Mouse (Mus musculus): ENCODE results near the gene Zdhhc1. TPM values are rescaled to one million over a fixed set of nuclear protein-coding genes. Genes with fewer than 3 reads are reported as not detected.

Zdhhc1 gene
- polyA plus RNA-seq, 3 experiments from 2014 or later = 1.1 to 2.2 (median 1.8) TPM

GRCm38 (mm10) chr8:105451903-105452603 is 44.6 kb downstream of the Zdhhc1 start:
- ATAC-seq = no peak

- no peak for ATAC-seq
These were observed 45.7 kb downstream of the Zdhhc1 start for GRCm38 (mm10) chr8:105450977-105451376.

DNA sequence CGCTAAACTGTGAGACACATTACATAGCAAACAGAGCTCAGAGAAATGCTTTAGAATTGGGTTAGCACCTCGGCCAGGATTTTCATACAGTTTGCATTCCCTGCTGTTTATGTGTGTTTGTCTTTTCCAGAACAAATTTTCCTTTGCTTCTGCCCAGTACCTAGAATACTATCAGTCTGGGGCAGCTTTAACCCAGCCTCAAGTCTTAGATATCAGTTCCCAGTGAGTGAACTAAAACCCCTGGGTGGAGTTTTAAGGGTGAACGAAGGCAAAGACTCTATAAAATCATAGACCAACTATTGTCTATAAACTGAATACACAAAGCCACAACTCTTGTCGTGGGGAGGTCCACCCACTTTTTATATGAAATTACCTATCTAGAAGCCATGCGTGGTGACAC is 48.1 kb downstream of the Zdhhc1 start:
- no peak for ATAC-seq

DNA sequence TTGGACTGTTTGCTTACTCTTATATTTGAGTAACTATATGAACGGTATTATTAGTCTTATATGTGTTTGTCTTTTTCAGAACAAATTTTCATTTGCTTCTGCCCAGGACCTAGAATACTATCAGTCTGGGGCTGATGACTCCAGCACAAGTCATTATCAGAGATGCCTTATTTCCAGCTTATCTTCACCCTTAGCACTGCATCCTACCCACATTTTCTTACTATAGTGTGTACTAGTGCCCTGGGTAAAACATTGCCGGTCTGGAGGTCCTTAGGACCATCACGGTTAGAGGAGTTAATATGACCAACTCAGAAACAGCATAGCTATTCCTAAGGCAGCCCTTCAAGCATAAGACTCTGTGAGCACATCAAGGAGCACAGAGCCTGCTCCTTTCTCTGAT is 48.5 kb downstream of the Zdhhc1 start:
- ATAC-seq = no peak

- ATAC-seq = no peak
These were observed 50.6 kb downstream of the Zdhhc1 start for GRCm38 (mm10) chr8:105446127-105446552.

GRCm38 (mm10) chr8:105445296-105446126 is 51.2 kb downstream of the Zdhhc1 start:
- ATAC-seq = no peak

GRCm38 (mm10) chr8:105442661-105443060 is 54.0 kb downstream of the Zdhhc1 start:
- ATAC-seq = no peak

DNA sequence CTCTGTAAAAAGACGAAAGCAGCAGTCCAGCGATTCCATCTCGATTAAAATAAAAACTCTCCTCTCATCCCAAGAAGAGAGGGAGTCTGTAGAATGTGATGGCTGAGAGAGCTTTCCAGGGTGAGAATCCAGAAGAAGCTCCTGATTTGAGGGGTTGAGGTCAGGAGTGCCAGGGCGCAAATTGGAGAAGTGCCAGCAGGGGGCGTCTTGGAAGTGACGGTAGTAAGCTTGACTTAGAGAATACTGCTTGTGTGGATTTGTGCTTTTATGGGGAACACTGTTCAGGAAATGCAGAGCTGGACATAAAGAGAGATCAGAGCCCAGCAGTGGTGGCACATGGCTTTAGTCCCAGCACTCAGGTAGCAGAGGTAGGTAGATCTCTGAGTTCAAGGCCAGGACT is 55.3 kb downstream of the Zdhhc1 start:
- no peak for ATAC-seq

GRCm38 (mm10) chr8:105438865-105439264 is 57.8 kb downstream of the Zdhhc1 start:
- no peak for ATAC-seq

- ATAC-seq = no peak
These were observed 59.5 kb downstream of the Zdhhc1 start for GRCm38 (mm10) chr8:105437078-105437748.

GRCm38 (mm10) chr8:105436218-105436617 is 60.5 kb downstream of the Zdhhc1 start:
- no peak for ATAC-seq

GRCm38 (mm10) chr8:105434136-105434535 is 62.6 kb downstream of the Zdhhc1 start:
- no peak for ATAC-seq

- ATAC-seq = no peak
These were observed 63.2 kb downstream of the Zdhhc1 start for GRCm38 (mm10) chr8:105433511-105433910.

- no peak for ATAC-seq
These were observed 63.7 kb downstream of the Zdhhc1 start for GRCm38 (mm10) chr8:105433021-105433420.

GRCm38 (mm10) chr8:105431743-105432515 is 64.8 kb downstream of the Zdhhc1 start:
- no peak for ATAC-seq

- ATAC-seq = no peak
These were observed 69.8 kb downstream of the Zdhhc1 start for GRCm38 (mm10) chr8:105426878-105427277.

Other genes with a start within 250 kb of the Zdhhc1 start
- gene B3gnt9, start 241.7 kb downstream of the Zdhhc1 start, polyA plus RNA-seq (2017; shearing (Covaris generic)) = under 1 TPM; 0.51 to 0.97 (median 0.87) TPM
- gene Tradd, start 232.3 kb downstream of the Zdhhc1 start, polyA plus RNA-seq (2017; shearing (Covaris generic)) = 10 to 100 TPM; 54.1 to 78.8 (median 58.2) TPM
- 10 to 100 TPM; 18.5 to 24.7 (median 18.5) TPM for gene Fbxl8, start 232.3 kb downstream of the Zdhhc1 start, polyA plus RNA-seq (2017; shearing (Covaris generic))
- under 1 TPM in 1 of 3 experiments, not detected in 2; 0.34 TPM for gene Hsf4, start 227.1 kb downstream of the Zdhhc1 start, polyA plus RNA-seq (2017; shearing (Covaris generic))
- gene Nol3, start 220.8 kb downstream of the Zdhhc1 start, polyA plus RNA-seq (2017; shearing (Covaris generic)) = under 1 TPM in 1 of 3 experiments, not detected in 2; 0.26 TPM
- gene 4931428F04Rik, start 207.0 kb downstream of the Zdhhc1 start, polyA plus RNA-seq (2017; shearing (Covaris generic)) = 1 to 10 TPM; 1.2 to 2.5 (median 2.1) TPM
- gene Exoc3l, start 200.8 kb downstream of the Zdhhc1 start, polyA plus RNA-seq (2017; shearing (Covaris generic)) = under 1 TPM in 2 of 3 experiments, not detected in 1; 0.38 to 0.60 TPM
- gene E2f4, start 199.2 kb downstream of the Zdhhc1 start, polyA plus RNA-seq (2017; shearing (Covaris generic)) = 10 to 100 TPM; 54.2 to 61.3 (median 55.9) TPM
- gene Elmo3, start 191.3 kb downstream of the Zdhhc1 start, polyA plus RNA-seq (2017; shearing (Covaris generic)) = 10 to 100 TPM in 1 of 3 experiments, 1 to 10 TPM in 2; 3.9 to 11.8 (median 9.5) TPM
- gene Lrrc29, start 170.6 kb downstream of the Zdhhc1 start, polyA plus RNA-seq (2017; shearing (Covaris generic)) = 1 to 10 TPM; 1.8 to 4.2 (median 3.2) TPM
- 100 to 1,000 TPM; 136 to 151 (median 144) TPM for gene Tmem208, start 170.5 kb downstream of the Zdhhc1 start, polyA plus RNA-seq (2017; shearing (Covaris generic))
- 1 to 10 TPM; 3.1 to 3.5 (median 3.2) TPM for gene Fhod1, start 148.9 kb downstream of the Zdhhc1 start, polyA plus RNA-seq (2017; shearing (Covaris generic))
- gene Slc9a5, start 148.1 kb downstream of the Zdhhc1 start, polyA plus RNA-seq (2017; shearing (Covaris generic)) = 1 to 10 TPM in 1 of 3 experiments, under 1 TPM in 2; 0.28 to 1.3 (median 0.42) TPM
- gene Plekhg4, start 123.6 kb downstream of the Zdhhc1 start, polyA plus RNA-seq (2017; shearing (Covaris generic)) = under 1 TPM in 1 of 3 experiments, not detected in 2; 0.11 TPM
- not detected for gene Kctd19, start 83.4 kb downstream of the Zdhhc1 start, polyA plus RNA-seq (2017; shearing (Covaris generic))
- not detected for gene Lrrc36, start 83.3 kb downstream of the Zdhhc1 start, polyA plus RNA-seq (2017; shearing (Covaris generic))
- 1 to 10 TPM in 1 of 3 experiments, under 1 TPM in 1, not detected in 1; 0.48 to 2.2 TPM for gene Tppp3, start 25.4 kb downstream of the Zdhhc1 start, polyA plus RNA-seq (2017; shearing (Covaris generic))
- not detected for gene Hsd11b2, start 21.9 kb upstream of the Zdhhc1 start, polyA plus RNA-seq (2017; shearing (Covaris generic))
- 10 to 100 TPM; 31.8 to 38.3 (median 38.3) TPM for gene Atp6v0d1, start 69.1 kb upstream of the Zdhhc1 start, polyA plus RNA-seq (2017; shearing (Covaris generic))
- gene Ripor1, start 108.4 kb upstream of the Zdhhc1 start, polyA plus RNA-seq (2017; shearing (Covaris generic)) = 1 to 10 TPM; 6.1 to 9.3 (median 8.7) TPM
- gene Ctcf, start 139.7 kb upstream of the Zdhhc1 start, polyA plus RNA-seq (2017; shearing (Covaris generic)) = 10 to 100 TPM; 52.4 to 66.1 (median 56.0) TPM
- 1 to 10 TPM in 2 of 3 experiments, under 1 TPM in 1; 0.74 to 2.5 (median 1.5) TPM for gene Agrp, start 140.5 kb upstream of the Zdhhc1 start, polyA plus RNA-seq (2017; shearing (Covaris generic))
- 1 to 10 TPM; 4.6 to 6.8 (median 6.6) TPM for gene Carmil2, start 189.4 kb upstream of the Zdhhc1 start, polyA plus RNA-seq (2017; shearing (Covaris generic))
- 10 to 100 TPM; 53.2 to 71.2 (median 54.5) TPM for gene Acd, start 204.2 kb upstream of the Zdhhc1 start, polyA plus RNA-seq (2017; shearing (Covaris generic))
- 10 to 100 TPM in 1 of 3 experiments, 1 to 10 TPM in 2; 7.2 to 11.0 (median 9.0) TPM for gene Pard6a, start 204.2 kb upstream of the Zdhhc1 start, polyA plus RNA-seq (2017; shearing (Covaris generic))
- not detected for gene 4933405L10Rik, start 210.8 kb upstream of the Zdhhc1 start, polyA plus RNA-seq (2017; shearing (Covaris generic))
- 1 to 10 TPM; 1.3 to 2.9 (median 1.9) TPM for gene Enkd1, start 211.3 kb upstream of the Zdhhc1 start, polyA plus RNA-seq (2017; shearing (Covaris generic))